Mouse (Mus musculus): ENCODE measurements at regions not wholly inside any gene's neighbourhood (a gene's known extent, or its start where the extent isn't known, plus 50 kb on each side); places are given as distances from the start of the nearest gene placed in this dataset.
A peak's percentile ranks its signal among the peaks of the same experiment; 100 is the strongest.

- Histone ChIP-seq H3K9me3 (ENCODE audit: low read length) (no peaks in the 10 kb centered on the region), H3K4me3 (ENCODE audit: low read length) (no peak overlapping the region), H3K36me3 (ENCODE audit: insufficient read depth, low read length) (no peaks in the 10 kb centered on the region), H3K27ac (no peak overlapping the region), H3K9ac (replicated peaks; ENCODE audit: low read length) (no peak overlapping the region), H3K27me3 (ENCODE audit: insufficient read depth, low read length) (no peaks in the 10 kb centered on the region), H3K4me2 (ENCODE audit: low read depth, low read length) (no peak overlapping the region), H3K4me1 (ENCODE audit: insufficient read depth, low read length) (peaks cover 8% of the 10 kb centered on the region; the same call in 1 of the 2 replicates)
- TF ChIP-seq CTCF (IDR thresholded peaks at IDR 0.05; ENCODE audit: low read depth): no peak
- WGBS: 73% methylated on average over 3 of the region's 3 CpGs
- no peak for DNase-seq (ENCODE audit: low spot score)
- ATAC-seq: no peak
These were observed 89.6 kb upstream of the Irs2 start for GRCm38 (mm10) chr8:11097813-11098212.

GRCm38 (mm10) chr8:11094516-11094915, 86.3 kb upstream of the Irs2 start:
- no peak for ATAC-seq
- Histone ChIP-seq H3K9ac (replicated peaks; ENCODE audit: low read length) (no peak overlapping the region), H3K27me3 (ENCODE audit: insufficient read depth, low read length) (no peaks in the 10 kb centered on the region), H3K4me3 (ENCODE audit: low read length) (no peak overlapping the region), H3K27ac (no peak overlapping the region), H3K4me1 (ENCODE audit: insufficient read depth, low read length) (peaks cover 8% of the 10 kb centered on the region; the same call in 1 of the 2 replicates), H3K4me2 (ENCODE audit: low read depth, low read length) (no peak overlapping the region), H3K36me3 (ENCODE audit: insufficient read depth, low read length) (no peaks in the 10 kb centered on the region), H3K9me3 (ENCODE audit: low read length) (no peaks in the 10 kb centered on the region)
- WGBS: 57% methylated on average over 8 of the region's 8 CpGs
- TF ChIP-seq CTCF (IDR thresholded peaks at IDR 0.05; ENCODE audit: low read depth): no peak
- no peak for DNase-seq (ENCODE audit: low spot score)

- TF ChIP-seq CTCF (IDR thresholded peaks at IDR 0.05; ENCODE audit: low read depth): no peak
- Histone ChIP-seq H3K4me3 (ENCODE audit: low read length) (no peak overlapping the region), H3K27me3 (ENCODE audit: insufficient read depth, low read length) (no peaks in the 10 kb centered on the region), H3K27ac (no peak overlapping the region), H3K36me3 (ENCODE audit: insufficient read depth, low read length) (no peaks in the 10 kb centered on the region), H3K9ac (replicated peaks; ENCODE audit: low read length) (no peak overlapping the region), H3K4me2 (ENCODE audit: low read depth, low read length) (no peak overlapping the region), H3K4me1 (ENCODE audit: insufficient read depth, low read length) (no peaks in the 10 kb centered on the region), H3K9me3 (ENCODE audit: low read length) (no peaks in the 10 kb centered on the region)
- 62% methylated on average over 4 of the region's 4 CpGs for WGBS
- ATAC-seq (no peak), DNase-seq (ENCODE audit: low spot score) (no peak)
These were observed 84.1 kb upstream of the Irs2 start for GRCm38 (mm10) chr8:11092348-11092747.

- H3K27me3 ChIP-seq (ENCODE audit: insufficient read depth, low read length): no peaks in the 10 kb centered on the region
- no peak overlapping the region for H3K27ac ChIP-seq
- H3K4me1 ChIP-seq (ENCODE audit: insufficient read depth, low read length): no peaks in the 10 kb centered on the region
- H3K4me3 ChIP-seq (ENCODE audit: low read length): no peak overlapping the region
- no peaks in the 10 kb centered on the region for H3K36me3 ChIP-seq (ENCODE audit: insufficient read depth, low read length)
- no peak for TF ChIP-seq CTCF (IDR thresholded peaks at IDR 0.05; ENCODE audit: low read depth)
- WGBS: 90% methylated on average over 3 of the region's 3 CpGs
- ATAC-seq: no peak
- H3K9me3 ChIP-seq (ENCODE audit: low read length): no peaks in the 10 kb centered on the region
- no peak overlapping the region for H3K9ac ChIP-seq (replicated peaks; ENCODE audit: low read length)
- no peak overlapping the region for H3K4me2 ChIP-seq (ENCODE audit: low read depth, low read length)
- no peak for DNase-seq (ENCODE audit: low spot score)
These were observed 83.6 kb upstream of the Irs2 start for GRCm38 (mm10) chr8:11091675-11092345.

GRCm38 (mm10) chr8:11088946-11089665, 80.8 kb upstream of the Irs2 start:
- WGBS: 45% methylated on average over 12 of the region's 12 CpGs
- peak; percentile 49 for DNase-seq (ENCODE audit: low spot score)

GRCm38 (mm10) chr8:11085244-11085643, 77.0 kb upstream of the Irs2 start:
- H3K9ac ChIP-seq (replicated peaks; ENCODE audit: low read length): no peak overlapping the region
- DNase-seq (ENCODE audit: low spot score): peak; percentile 27
- H3K4me1 ChIP-seq (ENCODE audit: insufficient read depth, low read length): no peaks in the 10 kb centered on the region
- H3K4me2 ChIP-seq (ENCODE audit: low read depth, low read length): no peak overlapping the region
- WGBS: 48% methylated on average over 1 of the region's 1 CpGs
- no peaks in the 10 kb centered on the region for H3K9me3 ChIP-seq (ENCODE audit: low read length)
- no peak for TF ChIP-seq CTCF (IDR thresholded peaks at IDR 0.05; ENCODE audit: low read depth)
- no peak overlapping the region for H3K4me3 ChIP-seq (ENCODE audit: low read length)
- H3K27ac ChIP-seq: no peak overlapping the region
- no peaks in the 10 kb centered on the region for H3K27me3 ChIP-seq (ENCODE audit: insufficient read depth, low read length)
- H3K36me3 ChIP-seq (ENCODE audit: insufficient read depth, low read length): no peaks in the 10 kb centered on the region
- ATAC-seq: no peak

More at GRCm38 (mm10) chr8:11088946-11089665, 80.8 kb upstream of the Irs2 start:
- H3K9ac ChIP-seq (replicated peaks; ENCODE audit: low read length): no peak overlapping the region
- peak; percentile 81 for ATAC-seq
- no peaks in the 10 kb centered on the region for H3K4me1 ChIP-seq (ENCODE audit: insufficient read depth, low read length)
- H3K4me2 ChIP-seq (ENCODE audit: low read depth, low read length): no peak overlapping the region
- no peaks in the 10 kb centered on the region for H3K27me3 ChIP-seq (ENCODE audit: insufficient read depth, low read length)
- no peak overlapping the region for H3K4me3 ChIP-seq (ENCODE audit: low read length)
- no peaks in the 10 kb centered on the region for H3K9me3 ChIP-seq (ENCODE audit: low read length)
- H3K27ac ChIP-seq: no peak overlapping the region
- H3K36me3 ChIP-seq (ENCODE audit: insufficient read depth, low read length): no peaks in the 10 kb centered on the region
- TF ChIP-seq CTCF (IDR thresholded peaks at IDR 0.05; ENCODE audit: low read depth): no peak

GRCm38 (mm10) chr8:11084051-11084533, 75.8 kb upstream of the Irs2 start:
- no peaks in the 10 kb centered on the region for H3K27me3 ChIP-seq (ENCODE audit: insufficient read depth, low read length)
- no peak overlapping the region for H3K9ac ChIP-seq (replicated peaks; ENCODE audit: low read length)
- DNase-seq (ENCODE audit: low spot score) (peak; percentile 40), ATAC-seq (no peak)
- no peaks in the 10 kb centered on the region for H3K4me1 ChIP-seq (ENCODE audit: insufficient read depth, low read length)
- 62% methylated on average over 2 of the region's 2 CpGs for WGBS
- H3K36me3 ChIP-seq (ENCODE audit: insufficient read depth, low read length): no peaks in the 10 kb centered on the region
- TF ChIP-seq CTCF (IDR thresholded peaks at IDR 0.05; ENCODE audit: low read depth): no peak
- no peak overlapping the region for H3K4me2 ChIP-seq (ENCODE audit: low read depth, low read length)
- no peak overlapping the region for H3K27ac ChIP-seq
- no peak overlapping the region for H3K4me3 ChIP-seq (ENCODE audit: low read length)
- no peaks in the 10 kb centered on the region for H3K9me3 ChIP-seq (ENCODE audit: low read length)
